ENCODE assay signal across 27 mouse cellular contexts in genomic region chr2:158005641-158006040, GRCm38 (mm10). TPM values are rescaled to one million over a fixed set of nuclear protein-coding genes. Genes with fewer than 3 reads are reported as not detected.
DNase-seq lines count a peak whose midpoint lies in the region; ATAC-seq and TF ChIP-seq lines count a peak whose summit lies in the region.
"Had no signal": no experiment of that assay in that cellular context is flagged by ENCODE, and none has a peak within 500 bp of the region (broad histone marks: within the 10 kb centered on the region; RNA-seq: fewer than 3 reads in every experiment).

No protein-coding gene starts in this region.

- no peaks in the 10 kb centered on the region for H3K4me1 ChIP-seq in midbrain, postnatal 0 days (ENCODE audit: insufficient read depth, low read length)
- H3K4me1 ChIP-seq in midbrain, embryonic 13.5 days (replicated peaks): no peaks in the 10 kb centered on the region
- H3K4me1 ChIP-seq: hindbrain, embryonic 13.5 days; kidney, embryonic 15.5 days; midbrain, embryonic 15.5 days had no signal

- no peak for DNase-seq in layer of hippocampus, adult 2 months (ENCODE audit: low spot score in 2 of 2)
- no peak for DNase-seq in layer of hippocampus, postnatal 25 days (ENCODE audit: extremely low spot score in 1 of 2, low spot score in 1 of 2)
- DNase-seq in midbrain, postnatal 0 days (ENCODE audit: low spot score): no peak
- no peak for DNase-seq in Patski (ENCODE audit: low read depth, low spot score)
- DNase-seq in induced T-regulatory cell, adult 2 months (ENCODE audit: low read depth): peak; percentile 14
- no peak for DNase-seq in cerebellum, adult 8-10 months
- DNase-seq in urinary bladder, postnatal 14 days (ENCODE audit: low spot score): no peak
- DNase-seq: adrenal gland, postnatal 14 days; cerebellum, adult 11 months; cerebellum, adult 9-11 months; embryo, embryonic 11 days; gastrocnemius, postnatal 10 days; heart, postnatal 36 days; kidney, adult 18-20 months; kidney, postnatal 25 days; left cerebral cortex, postnatal 4 days; right cerebral cortex, adult 18-20 months; spleen, adult 18-20 months; thymus, adult 2 months; thymus, postnatal 36 days had no signal

- CTCF ChIA-PET in Patski (lab: Charles Lee): no interaction called here

- no peaks in the 10 kb centered on the region for H3K9me3 ChIP-seq in midbrain, postnatal 0 days (ENCODE audit: low read length)
- no peaks in the 10 kb centered on the region for H3K9me3 ChIP-seq in midbrain, embryonic 13.5 days
- H3K9me3 ChIP-seq: hindbrain, embryonic 13.5 days; kidney, embryonic 15.5 days; liver, embryonic 15.5 days; midbrain, embryonic 15.5 days had no signal

- H3K4me3 ChIP-seq in layer of hippocampus, adult 2 months: no peak overlapping the region
- H3K4me3 ChIP-seq in midbrain, postnatal 0 days (ENCODE audit: low read depth, low read length): no peak overlapping the region
- no peak overlapping the region for H3K4me3 ChIP-seq in midbrain, embryonic 13.5 days (replicated peaks)
- H3K4me3 ChIP-seq: erythroblast, embryonic 14.5 days; hindbrain, embryonic 13.5 days; kidney, embryonic 15.5 days; liver, embryonic 15.5 days; midbrain, embryonic 15.5 days had no signal

- no peak overlapping the region for H3K4me2 ChIP-seq in midbrain, postnatal 0 days (ENCODE audit: low read depth, low read length, poor library complexity, severe bottlenecking)
- H3K4me2 ChIP-seq in midbrain, embryonic 13.5 days (replicated peaks): no peak overlapping the region
- H3K4me2 ChIP-seq: heart, embryonic 11.5 days; hindbrain, embryonic 13.5 days; kidney, embryonic 15.5 days; liver, embryonic 15.5 days; midbrain, embryonic 15.5 days had no signal

- H3K9ac ChIP-seq in midbrain, postnatal 0 days (replicated peaks; ENCODE audit: low read length, poor library complexity, severe bottlenecking): no peak overlapping the region
- H3K9ac ChIP-seq in midbrain, embryonic 13.5 days (replicated peaks): no peak overlapping the region
- H3K9ac ChIP-seq: hindbrain, embryonic 13.5 days; kidney, embryonic 15.5 days; liver, embryonic 15.5 days; midbrain, embryonic 15.5 days had no signal

- ATAC-seq in midbrain, postnatal 0 days (ENCODE audit: low FRiP score): no peak
- ATAC-seq in midbrain, embryonic 13.5 days: no peak
- ATAC-seq in Patski: no peak
- ATAC-seq: midbrain, embryonic 15.5 days had no signal

- POLR2A ChIA-PET in Patski (lab: Charles Lee): interaction anchor here (0.6 kb wide), 1 partner anchor 21 kb away, joined by 5 read pairs; no protein-coding TSS in a partner anchor

- no peak overlapping the region for H3K27ac ChIP-seq in layer of hippocampus, adult 2 months
- H3K27ac ChIP-seq in midbrain, postnatal 0 days (ENCODE audit: low read depth, low read length): no peak overlapping the region
- no peak overlapping the region for H3K27ac ChIP-seq in midbrain, embryonic 13.5 days
- H3K27ac ChIP-seq: hindbrain, embryonic 13.5 days; kidney, embryonic 15.5 days; liver, embryonic 15.5 days; midbrain, embryonic 15.5 days had no signal

- TF ChIP-seq CTCF in layer of hippocampus, adult 2 months (conservative IDR thresholded peaks at IDR 0.05): peak; percentile 29
- TF ChIP-seq CTCF in midbrain, postnatal 0 days (IDR thresholded peaks at IDR 0.05): peak; percentile 12; the same call in 1 of the 2 replicates
- TF ChIP-seq CTCF in Patski (IDR thresholded peaks at IDR 0.05): peak; percentile 26

- H3K27me3 ChIP-seq in midbrain, postnatal 0 days (ENCODE audit: insufficient read depth, low read length): no peaks in the 10 kb centered on the region
- H3K27me3 ChIP-seq in midbrain, embryonic 13.5 days: no peaks in the 10 kb centered on the region
- H3K27me3 ChIP-seq in Patski: no peaks in the 10 kb centered on the region
- H3K27me3 ChIP-seq: hindbrain, embryonic 13.5 days; kidney, embryonic 15.5 days; liver, embryonic 15.5 days; midbrain, embryonic 15.5 days had no signal

- 95% methylated on average over 4 of the region's 4 CpGs for WGBS in midbrain, postnatal 0 days
- 97% methylated on average over 4 of the region's 4 CpGs for WGBS in midbrain, embryonic 13.5 days

- peaks cover 19% of the 10 kb centered on the region for H3K36me3 ChIP-seq in midbrain, postnatal 0 days (ENCODE audit: insufficient read depth, low read length)
- H3K36me3 ChIP-seq in midbrain, embryonic 13.5 days: peaks cover 39% of the 10 kb centered on the region

- in situ Hi-C loops in Patski (cut with MboI; ENCODE audit: low pct_unique_long_range_greater_than_20kb): no loop called here

RNA-seq across cellular contexts. Expression of gene Tti1, which starts 22.6 kb away (rescaled TPM):
- total RNA-seq in layer of hippocampus, adult 2 months (2021): 10 to 100 TPM; 21.1 to 23.6 TPM
- total RNA-seq in layer of hippocampus, postnatal 25 days (2021): 10 to 100 TPM; 19.3 to 20.0 TPM
- total RNA-seq in midbrain, postnatal 0 days (2014; rRNA removed): 13.5 and 20.0 TPM in 2 replicates
- polyA plus RNA-seq in midbrain, postnatal 0 days (2015; fragmentation: Nextera tagmentation; extraction: Ambion mirVana): 9.2 and 11.0 TPM in 2 replicates
- 20.6 and 22.2 TPM in 2 replicates for polyA plus RNA-seq in midbrain, embryonic 13.5 days (2015; fragmentation: Nextera tagmentation; extraction: Ambion mirVana)
- 25.1 TPM for polyA plus RNA-seq in Patski (2021)

RNA-seq across cellular contexts. Expression of gene Rprd1b, which starts 22.7 kb away (rescaled TPM):
- total RNA-seq in layer of hippocampus, adult 2 months (2021): 10 to 100 TPM; 48.9 to 57.2 TPM
- 10 to 100 TPM; 40.6 to 45.5 TPM for total RNA-seq in layer of hippocampus, postnatal 25 days (2021)
- total RNA-seq in midbrain, postnatal 0 days (2014; rRNA removed): 20.8 and 64.5 TPM in 2 replicates
- polyA plus RNA-seq in midbrain, postnatal 0 days (2015; fragmentation: Nextera tagmentation; extraction: Ambion mirVana): 19.0 and 20.5 TPM in 2 replicates
- 40.8 and 49.6 TPM in 2 replicates for polyA plus RNA-seq in midbrain, embryonic 13.5 days (2015; fragmentation: Nextera tagmentation; extraction: Ambion mirVana)
- 20.1 TPM for polyA plus RNA-seq in Patski (2021)
